ENCODE assay signal across 11 mouse cellular contexts in genomic region chr11:108221124-108221835, GRCm38 (mm10).
DNase-seq lines count a peak whose midpoint lies in the region; ATAC-seq lines count a peak whose summit lies in the region.
"Had no signal": no experiment of that assay in that cellular context is flagged by ENCODE, and none has a peak within 500 bp of the region (broad histone marks: within the 10 kb centered on the region; RNA-seq: fewer than 3 reads in every experiment).

No protein-coding gene starts in this region.

- ATAC-seq in hindbrain, embryonic 15.5 days (ENCODE audit: low FRiP score, low read depth) = no peak
- ATAC-seq in hindbrain, embryonic 11.5 days (ENCODE audit: low FRiP score) = no peak
- peak; percentile 73 for ATAC-seq in forebrain, embryonic 14.5 days

- H3K27ac ChIP-seq in hindbrain, embryonic 15.5 days (replicated peaks) = 0 out of 2 replicates have a peak overlapping the region, but pooled peaks have one; percentile 24
- H3K27ac ChIP-seq in hindbrain, embryonic 11.5 days (ENCODE audit: low read depth, low read length) = no peak overlapping the region
- peak overlapping the region; percentile 75 for H3K27ac ChIP-seq in forebrain, embryonic 14.5 days (ENCODE audit: low read depth, low read length)
- H3K27ac ChIP-seq: embryonic facial prominence, embryonic 13.5 days had no signal

- H3K36me3 ChIP-seq in hindbrain, embryonic 15.5 days = no peaks in the 10 kb centered on the region
- no peaks in the 10 kb centered on the region for H3K36me3 ChIP-seq in hindbrain, embryonic 11.5 days (ENCODE audit: control insufficient read depth, insufficient read depth, low read length)
- no peaks in the 10 kb centered on the region for H3K36me3 ChIP-seq in forebrain, embryonic 14.5 days (ENCODE audit: control insufficient read depth, insufficient read depth, low read length)
- H3K36me3 ChIP-seq: embryonic facial prominence, embryonic 13.5 days had no signal

- peaks cover 53% of the 10 kb centered on the region for H3K4me1 ChIP-seq in hindbrain, embryonic 15.5 days (replicated peaks)
- H3K4me1 ChIP-seq in hindbrain, embryonic 11.5 days (replicated peaks; ENCODE audit: control insufficient read depth, insufficient read depth, low read length) = no peaks in the 10 kb centered on the region
- peaks cover 26% of the 10 kb centered on the region for H3K4me1 ChIP-seq in forebrain, embryonic 14.5 days (ENCODE audit: control insufficient read depth, insufficient read depth, low read length)

- 65% methylated on average over 13 of the region's 13 CpGs for WGBS in hindbrain, embryonic 15.5 days
- WGBS in hindbrain, embryonic 11.5 days = 92% methylated on average over 13 of the region's 13 CpGs
- WGBS in forebrain, embryonic 14.5 days = 49% methylated on average over 13 of the region's 13 CpGs

- no peak overlapping the region for H3K4me2 ChIP-seq in hindbrain, embryonic 15.5 days
- no peak overlapping the region for H3K4me2 ChIP-seq in hindbrain, embryonic 11.5 days (replicated peaks; ENCODE audit: low read depth, low read length)
- H3K4me2 ChIP-seq in forebrain, embryonic 14.5 days (ENCODE audit: low read length) = no peak overlapping the region
- H3K4me2 ChIP-seq: embryonic facial prominence, embryonic 13.5 days; midbrain, embryonic 11.5 days had no signal

- no peak for DNase-seq in hindbrain, embryonic 11.5 days (ENCODE audit: low spot score)
- DNase-seq in Muller cell, postnatal 12 days (ENCODE audit: inconsistent ontology term) = peak; percentile 94
- DNase-seq in forebrain, embryonic 14.5 days (ENCODE audit: low spot score) = peak; percentile 93
- DNase-seq in left cerebral cortex, postnatal 36 days (ENCODE audit: low spot score in 2 of 2) = peak; percentile 67 to 74
- no peak for DNase-seq in thymus, postnatal 14 days
- DNase-seq in gastrocnemius, adult 8-10 months (ENCODE audit: low spot score in 2 of 2) = no peak
- no peak for DNase-seq in kidney, adult 11 months
- DNase-seq: adrenal gland, postnatal 25 days had no signal

- H3K9me3 ChIP-seq in hindbrain, embryonic 15.5 days = no peaks in the 10 kb centered on the region
- H3K9me3 ChIP-seq in hindbrain, embryonic 11.5 days (ENCODE audit: control insufficient read depth, low read length) = no peaks in the 10 kb centered on the region
- no peaks in the 10 kb centered on the region for H3K9me3 ChIP-seq in forebrain, embryonic 14.5 days (replicated peaks; ENCODE audit: control insufficient read depth, low read length)
- H3K9me3 ChIP-seq: embryonic facial prominence, embryonic 13.5 days had no signal

- H3K27me3 ChIP-seq in hindbrain, embryonic 15.5 days = no peaks in the 10 kb centered on the region
- no peaks in the 10 kb centered on the region for H3K27me3 ChIP-seq in hindbrain, embryonic 11.5 days (ENCODE audit: control insufficient read depth, insufficient read depth, low read length)
- no peaks in the 10 kb centered on the region for H3K27me3 ChIP-seq in forebrain, embryonic 14.5 days (replicated peaks; ENCODE audit: control insufficient read depth, insufficient read depth, low read length)
- H3K27me3 ChIP-seq: embryonic facial prominence, embryonic 13.5 days had no signal

- no peak overlapping the region for H3K9ac ChIP-seq in hindbrain, embryonic 15.5 days
- no peak overlapping the region for H3K9ac ChIP-seq in hindbrain, embryonic 11.5 days (ENCODE audit: low read depth, low read length)
- H3K9ac ChIP-seq in forebrain, embryonic 14.5 days (ENCODE audit: low read length) = no peak overlapping the region
- H3K9ac ChIP-seq: embryonic facial prominence, embryonic 13.5 days had no signal

- intact Hi-C loops in left cerebral cortex, postnatal 36 days (cut with DNase I) = loop anchor here (5.0 kb wide), 2 partner anchors 69 to 121 kb away; partner anchors contain the start of genes Apoh and Prkca

- H3K4me3 ChIP-seq in hindbrain, embryonic 15.5 days = no peak overlapping the region
- no peak overlapping the region for H3K4me3 ChIP-seq in hindbrain, embryonic 11.5 days (ENCODE audit: low read depth, low read length)
- no peak overlapping the region for H3K4me3 ChIP-seq in forebrain, embryonic 14.5 days (ENCODE audit: low read depth, low read length)
- H3K4me3 ChIP-seq: embryonic facial prominence, embryonic 13.5 days had no signal

Comparison
In these comparisons a context has a peak if more than half of its experiments do, and no peak if none do; other contexts are left out.
1. DNase-seq: peak in Muller cell, postnatal 12 days (single experiment), forebrain, embryonic 14.5 days (single experiment) and left cerebral cortex, postnatal 36 days (2 of 2); none in hindbrain, embryonic 11.5 days (single experiment), thymus, postnatal 14 days (single experiment), gastrocnemius, adult 8-10 months (0 of 2) and kidney, adult 11 months (single experiment).